Mouse (Mus musculus): ENCODE measurements around the gene Gm20388. TPM values are rescaled to one million over a fixed set of nuclear protein-coding genes. Genes with fewer than 3 reads are reported as not detected.
"Not testable (repeated sequence)": the region's sequence is repeated elsewhere in the genome, so short reads cannot be mapped to it uniquely, and the experiment has no call there.

Gm20388 gene
- total RNA-seq, 1 experiment from 2014 or later = 3.6 TPM

GRCm38 (mm10) chr8:123806374-123806935 lies 3895.8 kb downstream of the Gm20388 start:
- DNase-seq = no peak

DNA sequence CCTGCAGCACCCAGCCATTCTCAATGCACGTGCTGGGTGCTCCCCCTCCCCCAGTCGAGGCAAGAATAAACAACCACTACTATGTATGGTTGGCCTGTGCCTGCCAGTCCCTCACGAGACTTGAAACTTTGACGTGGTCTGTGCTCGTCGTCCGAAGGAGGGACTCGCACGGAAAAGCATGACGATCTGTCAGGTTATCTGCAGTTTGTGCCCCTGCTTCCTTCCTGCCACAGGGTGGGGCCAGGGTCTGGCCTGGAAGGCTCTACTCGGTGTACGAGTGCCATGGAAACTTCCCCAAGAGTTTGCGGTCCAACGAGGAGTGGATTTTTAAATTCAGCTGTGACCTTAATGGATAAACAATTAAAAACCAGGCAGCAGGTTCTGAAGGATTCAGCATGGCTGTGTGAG lies 3896.4 kb downstream of the Gm20388 start:
- DNase-seq = no peak

DNA sequence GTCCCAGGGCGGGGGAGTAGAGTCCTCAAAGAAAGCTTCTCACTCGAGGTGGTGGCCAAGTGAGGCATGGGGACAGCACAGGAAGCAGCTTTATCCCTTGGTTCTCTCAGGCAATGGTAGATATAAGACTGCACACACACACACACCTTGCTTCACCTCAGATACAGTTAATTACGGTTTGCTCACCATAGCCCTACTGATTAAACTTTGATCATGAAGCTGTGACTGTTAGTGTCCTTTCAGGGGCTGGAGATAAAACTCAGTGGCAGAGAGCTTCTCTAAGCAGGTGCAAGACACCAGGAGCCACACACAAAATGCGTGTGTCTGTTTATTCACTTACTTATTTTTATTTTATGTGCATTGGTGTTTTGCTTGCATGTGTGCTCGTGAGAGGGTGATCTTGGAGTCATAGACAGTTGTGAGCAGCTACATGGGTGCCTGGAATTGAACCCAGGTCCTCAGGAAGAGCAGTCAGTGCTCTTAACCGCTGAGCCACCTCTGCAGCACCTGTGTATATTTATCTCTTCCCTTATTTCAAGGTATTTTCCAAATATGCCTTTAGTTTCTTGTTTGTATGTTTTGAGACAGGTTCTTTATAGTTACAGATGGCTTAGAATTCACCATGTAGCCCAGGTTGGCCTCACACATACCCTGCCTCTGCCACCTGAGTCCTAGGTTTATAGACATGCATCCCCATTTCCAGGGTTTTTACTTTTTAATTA lies 3897.4 kb downstream of the Gm20388 start:
- DNase-seq = no peak

DNA sequence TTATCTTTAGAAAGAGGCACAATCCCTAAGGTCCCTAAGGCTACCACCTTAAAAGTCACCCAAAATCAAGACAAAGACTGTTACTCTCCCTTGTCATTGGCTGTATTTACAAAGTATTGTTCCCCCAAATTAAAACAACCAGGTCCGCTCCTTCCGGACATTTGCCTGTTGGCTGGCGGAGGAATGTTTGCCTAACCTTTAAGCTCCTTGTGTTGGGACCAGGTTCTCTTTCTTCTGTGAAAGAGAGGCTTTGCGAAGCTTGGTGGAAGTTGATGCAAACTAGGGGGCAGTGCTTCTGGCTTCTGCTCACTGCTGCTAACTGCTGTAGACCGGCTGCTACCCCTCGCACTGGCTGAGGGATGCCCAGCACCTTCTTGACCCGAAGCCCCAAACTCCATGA lies 3898.0 kb downstream of the Gm20388 start:
- DNase-seq = no peak

- not testable (repeated sequence) for DNase-seq
These were observed 3898.7 kb downstream of the Gm20388 start for GRCm38 (mm10) chr8:123809342-123809741.

DNA sequence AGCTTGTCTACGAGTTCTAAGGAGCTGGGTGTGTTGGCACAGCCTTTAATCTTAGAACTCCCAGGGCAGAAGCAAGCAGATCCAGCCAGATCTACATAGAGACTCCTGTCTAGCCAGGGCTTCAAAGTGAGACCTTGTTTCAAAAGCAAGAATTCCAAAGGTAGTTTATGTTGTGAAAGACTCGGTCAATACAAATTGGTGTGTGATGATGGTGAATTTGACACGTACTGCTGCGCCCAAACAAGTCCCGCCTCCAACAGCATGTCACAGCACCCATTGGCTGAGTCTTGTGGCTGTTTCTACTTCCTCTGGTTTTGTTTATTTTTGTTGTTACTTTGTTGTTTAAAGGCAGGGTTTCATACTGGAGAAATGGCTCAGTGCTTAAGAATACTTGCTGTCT lies 3901.6 kb downstream of the Gm20388 start:
- no peak for DNase-seq

- DNase-seq = no peak
These were observed 3902.7 kb downstream of the Gm20388 start for GRCm38 (mm10) chr8:123813173-123813891.

GRCm38 (mm10) chr8:123813892-123814266 lies 3903.2 kb downstream of the Gm20388 start:
- DNase-seq = no peak

DNA sequence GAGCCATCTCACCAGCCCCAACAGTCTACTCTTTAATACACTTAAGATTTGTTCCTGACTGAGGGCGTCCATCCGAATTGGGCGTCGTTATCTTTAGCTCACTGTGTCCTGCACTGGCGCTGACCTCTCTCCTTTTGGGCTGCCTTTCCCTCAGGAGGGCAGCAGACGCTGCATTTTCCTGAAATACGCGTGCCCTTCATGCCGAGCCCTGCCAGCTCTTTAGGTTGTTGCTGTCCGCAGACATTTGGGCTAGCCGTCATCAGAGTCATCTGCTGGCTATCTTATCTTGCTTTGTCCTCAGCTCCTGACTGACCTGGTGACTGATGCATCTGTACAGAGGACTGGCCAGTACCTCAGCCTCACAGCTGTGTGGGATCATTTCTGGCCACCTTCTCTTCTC lies 3904.7 kb downstream of the Gm20388 start:
- no peak for DNase-seq

DNA sequence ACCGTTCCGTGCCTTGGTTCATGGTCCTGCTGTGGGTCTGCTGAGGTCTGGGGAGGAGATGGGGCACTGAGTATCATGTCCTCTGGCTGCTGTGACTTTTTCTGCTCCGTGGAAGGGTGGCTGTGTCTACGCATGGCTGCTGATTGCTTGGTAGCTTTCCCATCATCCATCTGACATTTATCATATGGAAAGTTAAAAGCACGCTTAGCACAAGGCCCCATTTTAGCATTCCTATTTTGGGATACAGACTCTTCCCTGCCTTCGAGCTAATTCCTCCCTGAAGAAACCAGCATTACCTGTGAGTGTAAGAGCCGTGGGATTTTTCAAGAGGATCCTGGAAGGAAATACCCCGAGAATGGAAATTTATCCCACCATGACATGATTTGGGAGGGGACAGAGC lies 3906.3 kb downstream of the Gm20388 start:
- no peak for DNase-seq

DNA sequence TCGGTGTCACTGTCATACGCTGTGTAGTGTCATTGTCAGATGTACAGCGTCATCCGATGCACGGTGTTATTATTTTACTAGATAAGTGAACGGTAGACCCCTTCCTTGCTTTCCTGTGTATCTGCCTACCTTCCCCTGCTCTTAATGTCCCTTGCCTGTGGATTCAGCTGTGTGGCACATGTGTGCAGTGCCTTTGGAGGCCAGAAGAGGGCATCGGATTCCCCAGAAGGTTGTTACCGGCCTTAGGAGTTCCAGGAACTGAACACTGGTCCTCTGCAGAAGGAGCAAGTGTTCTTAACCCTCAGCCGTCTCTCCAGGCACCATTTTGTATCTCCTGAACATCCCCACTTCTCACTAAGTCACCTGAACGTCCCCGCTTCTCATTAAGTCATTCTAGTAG lies 3907.1 kb downstream of the Gm20388 start:
- no peak for DNase-seq

- no peak for DNase-seq
These were observed 3909.3 kb downstream of the Gm20388 start for GRCm38 (mm10) chr8:123819683-123820610.

DNA sequence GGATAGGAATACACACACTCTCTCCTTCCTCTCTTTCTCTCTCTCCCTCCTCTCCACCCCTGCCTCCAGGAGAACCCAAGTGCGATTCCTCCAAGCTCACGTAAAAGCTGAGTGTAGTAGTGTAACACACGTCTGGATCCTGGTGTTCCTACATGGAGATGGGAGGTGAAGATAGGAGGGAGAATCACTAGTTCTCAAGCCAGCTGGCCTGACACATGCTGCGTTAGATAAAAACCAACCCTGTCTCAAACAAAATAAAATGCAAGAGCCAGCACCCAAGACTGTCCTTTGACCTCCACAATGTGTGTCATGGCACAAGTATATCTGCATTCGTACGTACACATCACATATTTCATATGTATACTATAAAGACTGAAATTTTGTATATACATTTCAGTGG lies 3910.1 kb downstream of the Gm20388 start:
- no peak for DNase-seq

GRCm38 (mm10) chr8:123823111-123823510 lies 3912.5 kb downstream of the Gm20388 start:
- no peak for DNase-seq

- DNase-seq = no peak
These were observed 3913.0 kb downstream of the Gm20388 start for GRCm38 (mm10) chr8:123823532-123824123.

DNA sequence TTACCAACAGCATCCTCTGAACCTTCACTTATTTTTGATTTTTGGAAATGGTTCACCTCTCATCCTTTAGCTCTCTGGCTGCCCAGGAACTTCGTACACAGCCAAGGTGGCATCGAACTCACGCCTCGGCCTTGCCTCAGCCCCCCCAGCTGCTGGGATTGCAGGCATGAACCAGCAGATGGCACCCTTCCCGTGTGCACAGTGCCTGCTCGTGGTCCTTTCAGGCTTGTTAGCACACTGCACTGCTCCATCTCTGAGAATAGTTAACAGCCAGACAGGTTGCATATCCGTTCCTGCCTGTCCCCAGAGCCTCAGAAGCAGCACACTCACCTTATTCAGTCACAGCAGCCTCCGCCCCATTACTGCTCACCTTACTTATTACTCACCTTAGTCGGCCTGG lies 3915.4 kb downstream of the Gm20388 start:
- no peak for DNase-seq

DNA sequence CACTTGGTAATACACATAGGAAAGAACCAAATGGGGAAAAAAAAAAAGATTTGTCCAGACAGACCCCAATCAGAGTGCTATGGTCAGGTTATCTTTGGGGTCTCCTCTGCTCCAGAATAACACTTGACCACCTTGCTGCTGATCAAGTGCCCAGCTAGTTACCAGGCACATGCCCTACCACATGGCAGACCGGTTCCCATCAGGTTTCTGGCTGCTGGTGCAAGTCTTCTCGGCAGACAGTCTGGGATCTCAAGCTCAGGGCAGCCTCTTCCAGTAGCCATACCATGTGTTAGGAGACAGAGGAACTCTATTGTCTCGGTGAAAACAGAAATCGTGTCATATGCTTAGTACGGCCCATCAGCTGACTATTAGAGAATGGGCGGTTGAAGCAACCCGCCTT lies 3916.1 kb downstream of the Gm20388 start:
- no peak for DNase-seq

GRCm38 (mm10) chr8:123827523-123827922 lies 3916.9 kb downstream of the Gm20388 start:
- DNase-seq = no peak

GRCm38 (mm10) chr8:123832757-123833156 lies 3922.1 kb downstream of the Gm20388 start:
- peak; percentile 76 for DNase-seq

GRCm38 (mm10) chr8:123835451-123835850 lies 3924.8 kb downstream of the Gm20388 start:
- peak; percentile 62 for DNase-seq

DNA sequence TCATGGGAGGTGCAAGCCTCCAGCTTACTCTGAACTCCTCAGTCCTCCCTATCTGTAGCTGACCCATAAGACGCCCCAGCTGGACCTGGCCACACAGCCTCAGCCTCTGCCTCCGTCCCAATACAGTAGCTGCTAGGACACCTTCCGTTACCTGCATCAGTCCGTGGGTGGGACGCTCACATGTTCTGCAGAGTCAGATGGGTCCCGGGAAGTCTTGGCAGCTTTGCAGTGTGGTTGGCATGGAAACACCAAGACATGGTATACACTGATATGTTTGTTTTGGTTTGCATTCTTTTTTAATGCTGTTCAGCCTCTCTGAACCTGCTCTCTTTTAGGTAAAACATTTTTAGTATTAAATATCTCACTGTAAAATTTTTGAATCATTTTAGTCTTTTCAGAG lies 3925.7 kb downstream of the Gm20388 start:
- DNase-seq = no peak

DNA sequence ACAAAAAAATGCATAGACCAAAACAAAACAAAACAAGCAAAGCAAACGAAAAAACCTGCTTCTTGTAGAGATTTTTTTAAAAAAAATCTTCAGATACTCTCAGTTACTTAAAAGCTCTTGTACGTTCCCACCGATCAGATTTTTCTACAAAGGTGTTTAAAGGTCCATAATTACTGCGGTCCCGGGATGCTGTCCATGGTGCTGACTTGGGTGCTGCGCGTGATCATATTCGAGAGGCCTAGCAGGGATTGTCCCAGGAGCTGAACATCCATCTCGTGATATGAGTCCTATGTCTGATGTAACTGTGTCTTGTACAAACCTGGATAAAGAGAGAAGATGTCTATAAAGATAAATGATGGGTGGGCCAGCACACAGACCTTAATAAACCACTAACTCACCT lies 3927.9 kb downstream of the Gm20388 start:
- no peak for DNase-seq
